Mouse (Mus musculus) brown adipose tissue, adult 24 weeks (tissue): ENCODE results near the gene Armc9. TPM values are rescaled to one million over a fixed set of nuclear protein-coding genes. Genes with fewer than 3 reads are reported as not detected.

Source experiments
- H3K27ac ChIP-seq: fragments of 200-500 bp; replicated peaks from 2 replicates; pipeline ENCODE4 v1.5.1; 2012; ENCODE audit warnings: low read depth, mild to moderate bottlenecking, low read length
- H3K4me1 ChIP-seq: fragments of 200-500 bp; 2 replicates; pipeline ENCODE4 v1.6.1; 2012; ENCODE audit warnings: low read length, mixed read lengths; ENCODE audit not compliant: control insufficient read depth, insufficient read depth, insufficient read length
- H3K4me3 ChIP-seq: fragments of 200-500 bp; 2 replicates; pipeline ENCODE4 v1.5.1; 2012; ENCODE audit warnings: low read depth, mild to moderate bottlenecking, low read length, moderate library complexity; ENCODE audit not compliant: insufficient read depth
- polyA plus RNA-seq: library from polyadenylated mRNA; stranded (reverse); fragments of >200 nt; gene quantifications from 2 replicates; pipeline ENCODE4 v1.2.4, GENCODE M21; 2012; ENCODE audit not compliant: missing spikeins, insufficient read depth, insufficient read length

Gene Armc9
- polyA plus RNA-seq, 1 experiment = 4.4 TPM

- peaks cover 2% of the 10 kb centered on the region; the same call in 1 of the 2 replicates for H3K4me1 ChIP-seq
- H3K27ac ChIP-seq = peak overlapping the region; percentile 72; the same call in 1 of the 2 replicates
- no peak overlapping the region for H3K4me3 ChIP-seq
Observed at GRCm38 (mm10) chr1:86228653-86229052, 74.1 kb downstream of the Armc9 start.

GRCm38 (mm10) chr1:86229184-86229829, 74.7 kb downstream of the Armc9 start:
- Histone ChIP-seq H3K27ac (peak overlapping the region; percentile 72), H3K4me3 (no peak overlapping the region), H3K4me1 (peaks cover 2% of the 10 kb centered on the region; the same call in 1 of the 2 replicates)

GRCm38 (mm10) chr1:86232631-86233030, 78.1 kb downstream of the Armc9 start:
- H3K4me3 ChIP-seq = no peak overlapping the region
- H3K4me1 ChIP-seq = peaks cover 2% of the 10 kb centered on the region; the same call in 1 of the 2 replicates
- H3K27ac ChIP-seq = no peak overlapping the region

GRCm38 (mm10) chr1:86233808-86234207, 79.2 kb downstream of the Armc9 start:
- 0 out of 2 replicates have a peak overlapping the region, but pooled peaks have one; percentile 8 for H3K27ac ChIP-seq
- peaks cover 2% of the 10 kb centered on the region; the same call in 1 of the 2 replicates for H3K4me1 ChIP-seq
- H3K4me3 ChIP-seq = no peak overlapping the region

GRCm38 (mm10) chr1:86235118-86235517, 80.5 kb downstream of the Armc9 start:
- no peaks in the 10 kb centered on the region for H3K4me1 ChIP-seq
- no peak overlapping the region for H3K4me3 ChIP-seq
- H3K27ac ChIP-seq = no peak overlapping the region

- Histone ChIP-seq H3K4me1 (no peaks in the 10 kb centered on the region), H3K27ac (no peak overlapping the region), H3K4me3 (no peak overlapping the region)
Observed at GRCm38 (mm10) chr1:86236442-86236841, 81.9 kb downstream of the Armc9 start.

GRCm38 (mm10) chr1:86239010-86239409, 84.4 kb downstream of the Armc9 start:
- Histone ChIP-seq H3K4me3 (no peak overlapping the region), H3K27ac (no peak overlapping the region), H3K4me1 (no peaks in the 10 kb centered on the region)

GRCm38 (mm10) chr1:86239871-86240270, 85.3 kb downstream of the Armc9 start:
- no peak overlapping the region for H3K27ac ChIP-seq
- H3K4me1 ChIP-seq = no peaks in the 10 kb centered on the region
- no peak overlapping the region for H3K4me3 ChIP-seq

- Histone ChIP-seq H3K4me3 (no peak overlapping the region), H3K4me1 (no peaks in the 10 kb centered on the region), H3K27ac (no peak overlapping the region)
Observed at GRCm38 (mm10) chr1:86240959-86241358, 86.4 kb downstream of the Armc9 start.

GRCm38 (mm10) chr1:86243490-86243889, 88.9 kb downstream of the Armc9 start:
- H3K4me1 ChIP-seq = no peaks in the 10 kb centered on the region
- no peak overlapping the region for H3K27ac ChIP-seq
- no peak overlapping the region for H3K4me3 ChIP-seq

GRCm38 (mm10) chr1:86245301-86246085, 90.9 kb downstream of the Armc9 start:
- Histone ChIP-seq H3K4me3 (no peak overlapping the region), H3K4me1 (no peaks in the 10 kb centered on the region), H3K27ac (no peak overlapping the region)

- Histone ChIP-seq H3K27ac (no peak overlapping the region), H3K4me3 (no peak overlapping the region), H3K4me1 (no peaks in the 10 kb centered on the region)
Observed at GRCm38 (mm10) chr1:86253410-86253809, 98.8 kb downstream of the Armc9 start.

GRCm38 (mm10) chr1:86256311-86256710, 101.7 kb downstream of the Armc9 start:
- no peaks in the 10 kb centered on the region for H3K4me1 ChIP-seq
- no peak overlapping the region for H3K4me3 ChIP-seq
- no peak overlapping the region for H3K27ac ChIP-seq

- H3K4me1 ChIP-seq = no peaks in the 10 kb centered on the region
- H3K27ac ChIP-seq = no peak overlapping the region
- no peak overlapping the region for H3K4me3 ChIP-seq
Observed at GRCm38 (mm10) chr1:86257228-86257627, 102.6 kb downstream of the Armc9 start.

GRCm38 (mm10) chr1:86258171-86258824, 103.7 kb downstream of the Armc9 start:
- Histone ChIP-seq H3K27ac (no peak overlapping the region), H3K4me3 (no peak overlapping the region)

More at GRCm38 (mm10) chr1:86258171-86258824, 103.7 kb downstream of the Armc9 start:
- no peaks in the 10 kb centered on the region for H3K4me1 ChIP-seq
